Mouse (Mus musculus): Measurements from ENCODE around the gene Sema4d.

- TF ChIP-seq TAL1 (IDR thresholded peaks at IDR 0.05; ENCODE audit: low read length) (no peak), GATA1 (IDR thresholded peaks at IDR 0.05; ENCODE audit: low read length) (no peak)
Observed at GRCm38 (mm10) chr13:51823822-51824495, 30.4 kb upstream of the Sema4d start.
